Mouse (Mus musculus) hindbrain, embryonic 11.5 days (tissue): ENCODE results near the gene Kctd10. TPM values are rescaled to one million over a fixed set of nuclear protein-coding genes. Genes with fewer than 3 reads are reported as not detected.

Experiments
- ATAC-seq: fragments of 200-750 bp; cut with Nextera tagmentation; 2 replicates; pipeline ENCODE4 v1.8.0; 2017; ENCODE audit warnings: mild to moderate bottlenecking, moderate TSS enrichment, moderate library complexity; ENCODE audit not compliant: low FRiP score
- DNase-seq: peaks from one replicate; pipeline ENCODE4 v3.0.0-alpha.2; 2015; ENCODE audit warnings: low spot score
- H3K27ac ChIP-seq: fragments of 300-500 bp; sonication (generic); 2 replicates; pipeline ENCODE4 v1.5.1; 2014; ENCODE audit warnings: mild to moderate bottlenecking, low read depth, low read length
- H3K27me3 ChIP-seq: fragments of 300-500 bp; sonication (generic); 2 replicates; pipeline ENCODE4 v1.6.1; 2014; ENCODE audit warnings: mild to moderate bottlenecking, low read length, moderate library complexity, mixed read lengths; ENCODE audit not compliant: control insufficient read depth, insufficient read depth
- H3K36me3 ChIP-seq: fragments of 300-500 bp; sonication (generic); 2 replicates; pipeline ENCODE4 v1.6.1; 2014; ENCODE audit warnings: mild to moderate bottlenecking, low read length, moderate library complexity, mixed read lengths; ENCODE audit not compliant: control insufficient read depth, insufficient read depth
- H3K4me1 ChIP-seq: fragments of 300-500 bp; sonication (generic); replicated peaks from 2 replicates; pipeline ENCODE4 v1.6.1; 2014; ENCODE audit warnings: low read length, mixed read lengths; ENCODE audit not compliant: control insufficient read depth, insufficient read depth
- H3K4me2 ChIP-seq: fragments of 300-500 bp; sonication (generic); replicated peaks from 2 replicates; pipeline ENCODE4 v1.6.1; 2014; ENCODE audit warnings: mild to moderate bottlenecking, low read depth, low read length
- H3K4me3 ChIP-seq: fragments of 300-500 bp; sonication (generic); 2 replicates; pipeline ENCODE4 v1.5.1; 2014; ENCODE audit warnings: low read depth, low read length
- H3K9ac ChIP-seq: fragments of 300-500 bp; sonication (generic); 2 replicates; pipeline ENCODE4 v1.6.1; 2014; ENCODE audit warnings: low read depth, low read length
- H3K9me3 ChIP-seq: fragments of 300-500 bp; sonication (generic); 2 replicates; pipeline ENCODE4 v1.6.1; 2016; ENCODE audit warnings: low read length; ENCODE audit not compliant: control insufficient read depth
- WGBS: fragments of 180-500 bp; shearing (Covaris S2); extraction: QIAGEN DNeasy Blood & Tissue Kit; methylation state at CpG from one replicate; pipeline ENCODE4 v1.1.7; 2014; 5-methylcytosine and 5-hydroxymethylcytosine counted together
- polyA plus RNA-seq: library from polyadenylated mRNA; unstranded; fragments of >200 nt; fragmentation: Nextera tagmentation; extraction: Ambion mirVana; gene quantifications from 2 replicates; pipeline ENCODE4 v1.2.1, GENCODE M21; 2014

Gene Kctd10
- polyA plus RNA-seq, 1 experiment from 2014 or later, result 104 TPM

DNA sequence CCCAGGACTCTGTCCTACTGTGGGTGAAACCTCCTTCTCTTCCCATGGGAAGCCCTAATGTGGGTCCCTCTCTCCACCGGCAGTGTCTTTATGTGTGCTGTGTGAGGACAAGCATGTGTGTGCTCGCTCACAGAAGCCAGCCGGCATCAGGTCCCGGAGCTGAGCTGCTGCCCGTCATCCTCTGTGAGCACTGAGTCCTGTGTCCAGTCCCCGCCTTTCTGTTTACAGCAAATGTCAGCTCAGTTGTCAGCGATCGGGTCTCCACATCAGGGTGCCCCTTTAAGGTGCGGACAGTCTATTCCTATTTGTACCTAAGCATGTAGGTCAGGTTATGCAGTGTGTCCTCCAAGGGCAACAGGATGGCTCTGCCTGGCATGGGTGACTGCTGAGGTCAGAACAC is 6.7 kb downstream of the Kctd10 start:
- Histone ChIP-seq H3K9me3 (no peaks in the 10 kb centered on the region), H3K4me3 (no peak overlapping the region), H3K4me1 (no peaks in the 10 kb centered on the region; the same call in 1 of the 2 replicates), H3K27me3 (no peaks in the 10 kb centered on the region), H3K27ac (no peak overlapping the region), H3K4me2 (no peak overlapping the region), H3K9ac (no peak overlapping the region), H3K36me3 (peaks cover 14% of the 10 kb centered on the region; the same call in 1 of the 2 replicates)
- DNase-seq (no peak), ATAC-seq (no peak)
- WGBS, result 86% methylated on average over 9 of the region's 9 CpGs

DNA sequence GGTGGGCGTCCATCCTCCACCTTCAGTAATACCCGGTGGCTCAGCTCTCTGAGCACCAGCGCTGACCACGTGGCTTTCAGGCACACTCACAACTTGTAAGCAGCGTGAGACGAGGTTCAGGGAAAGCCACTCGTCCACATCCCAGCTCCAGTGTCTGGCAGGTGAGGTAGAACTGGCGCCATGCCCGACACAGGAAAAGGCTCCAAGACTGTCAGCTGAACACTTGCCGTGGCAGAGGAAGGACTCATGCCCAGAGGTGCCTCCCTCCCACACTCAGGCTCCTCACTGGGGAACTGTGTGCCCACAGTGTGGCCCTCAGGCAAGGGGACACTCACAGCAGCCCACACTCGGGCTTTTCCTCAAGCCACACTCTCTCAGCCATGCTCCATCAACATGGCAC is 7.1 kb downstream of the Kctd10 start:
- Histone ChIP-seq H3K27me3 (no peaks in the 10 kb centered on the region), H3K27ac (no peak overlapping the region; the same call in 1 of the 2 replicates), H3K4me2 (no peak overlapping the region), H3K9ac (no peak overlapping the region), H3K4me3 (no peak overlapping the region), H3K4me1 (no peaks in the 10 kb centered on the region; the same call in 1 of the 2 replicates), H3K9me3 (no peaks in the 10 kb centered on the region), H3K36me3 (peaks cover 14% of the 10 kb centered on the region; the same call in 1 of the 2 replicates)
- no peak for DNase-seq
- ATAC-seq, result no peak
- 80% methylated on average over 11 of the region's 11 CpGs for WGBS

DNA sequence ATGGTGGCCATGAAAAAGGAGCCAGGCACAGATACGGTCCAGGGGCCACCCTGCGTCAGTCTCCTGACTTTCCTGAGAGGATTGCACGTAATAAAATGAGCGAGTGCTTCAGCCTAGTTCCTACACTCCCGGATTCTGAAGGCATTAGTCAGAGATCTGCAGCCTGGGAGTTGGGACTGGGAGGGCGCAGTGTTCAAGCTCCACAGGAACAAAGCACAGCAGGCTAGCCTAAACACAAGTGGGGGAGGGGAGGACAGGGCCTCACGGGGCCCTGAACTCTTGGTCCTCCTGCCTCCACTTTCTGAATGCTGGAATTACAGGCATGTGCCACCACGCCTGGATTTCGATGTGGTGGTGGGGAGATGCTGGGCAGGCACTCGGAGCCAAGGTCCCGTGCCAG is 7.7 kb downstream of the Kctd10 start:
- peaks cover 14% of the 10 kb centered on the region; the same call in 1 of the 2 replicates for H3K36me3 ChIP-seq
- WGBS, result 41% methylated on average over 11 of the region's 11 CpGs
- no peak for ATAC-seq
- H3K27me3 ChIP-seq, result no peaks in the 10 kb centered on the region
- H3K27ac ChIP-seq, result no peak overlapping the region
- no peaks in the 10 kb centered on the region; the same call in 1 of the 2 replicates for H3K4me1 ChIP-seq
- no peak overlapping the region for H3K4me2 ChIP-seq
- H3K9ac ChIP-seq, result no peak overlapping the region
- no peak overlapping the region for H3K4me3 ChIP-seq
- no peaks in the 10 kb centered on the region for H3K9me3 ChIP-seq
- no peak for DNase-seq

DNA sequence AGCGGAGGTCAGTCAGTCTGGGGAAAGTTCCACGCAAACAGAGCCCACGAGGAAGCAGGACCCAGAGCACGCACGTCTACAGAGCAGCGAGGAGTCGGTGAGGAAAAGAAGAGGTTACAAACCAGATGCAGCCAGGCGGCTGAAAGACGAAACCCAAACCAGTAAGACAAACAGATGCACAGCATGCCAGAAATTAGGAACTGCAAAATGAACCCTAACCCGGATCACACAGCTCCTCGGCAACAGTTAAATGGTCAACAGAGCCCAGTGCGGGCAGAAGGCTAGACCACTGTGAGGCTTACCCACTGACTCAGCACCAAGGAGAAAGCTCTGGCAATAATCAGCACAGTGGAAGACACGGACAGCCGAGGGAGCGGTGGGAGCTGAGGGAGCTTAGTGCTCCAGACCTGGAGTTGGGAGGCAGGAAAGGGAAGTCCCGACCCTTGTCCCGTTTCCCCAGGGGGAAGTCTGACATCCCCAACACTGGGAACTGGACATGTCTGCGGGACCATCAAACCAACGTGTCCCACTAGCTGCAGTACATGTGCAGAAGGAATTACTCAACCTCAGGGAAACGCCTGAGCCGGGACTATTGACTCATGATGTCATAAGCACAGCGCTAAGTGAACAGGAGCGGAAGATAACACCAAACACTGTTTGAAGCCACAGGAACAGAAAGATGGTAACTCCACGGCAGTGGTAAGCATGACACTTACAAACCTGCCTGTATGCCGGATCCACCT is 8.4 kb downstream of the Kctd10 start:
- WGBS, result 71% methylated on average over 25 of the region's 25 CpGs
- Histone ChIP-seq H3K27me3 (no peaks in the 10 kb centered on the region), H3K36me3 (peaks cover 14% of the 10 kb centered on the region; the same call in 1 of the 2 replicates), H3K9ac (no peak overlapping the region), H3K9me3 (no peaks in the 10 kb centered on the region), H3K4me2 (no peak overlapping the region), H3K4me3 (no peak overlapping the region), H3K4me1 (no peaks in the 10 kb centered on the region), H3K27ac (no peak overlapping the region)
- ATAC-seq (no peak), DNase-seq (no peak)

DNA sequence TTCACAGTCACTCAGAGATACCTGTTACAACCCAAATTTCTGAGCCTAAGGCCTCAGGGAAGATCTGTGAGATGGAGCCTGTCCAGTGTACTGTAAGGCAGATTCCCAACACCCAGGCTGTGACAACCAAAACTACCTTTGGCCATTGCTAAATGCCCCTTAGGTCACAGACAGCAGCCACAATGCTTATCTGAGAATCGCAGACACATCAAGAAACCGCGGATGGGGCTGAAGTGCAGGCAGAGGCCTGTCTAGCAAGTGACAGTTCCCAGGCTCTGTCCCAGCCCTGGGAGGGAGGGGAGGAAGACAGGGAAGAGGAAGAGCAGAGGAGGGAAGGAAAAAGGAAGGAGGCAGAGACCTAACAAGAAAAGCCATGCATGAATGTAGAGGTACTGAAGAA is 9.0 kb downstream of the Kctd10 start:
- no peaks in the 10 kb centered on the region for H3K4me1 ChIP-seq
- DNase-seq (no peak), ATAC-seq (no peak)
- peaks cover 14% of the 10 kb centered on the region; the same call in 1 of the 2 replicates for H3K36me3 ChIP-seq
- WGBS, result 87% methylated on average over 3 of the region's 3 CpGs
- no peaks in the 10 kb centered on the region for H3K27me3 ChIP-seq
- H3K27ac ChIP-seq, result no peak overlapping the region
- no peak overlapping the region for H3K4me3 ChIP-seq
- no peaks in the 10 kb centered on the region for H3K9me3 ChIP-seq
- H3K4me2 ChIP-seq, result no peak overlapping the region
- no peak overlapping the region for H3K9ac ChIP-seq

DNA sequence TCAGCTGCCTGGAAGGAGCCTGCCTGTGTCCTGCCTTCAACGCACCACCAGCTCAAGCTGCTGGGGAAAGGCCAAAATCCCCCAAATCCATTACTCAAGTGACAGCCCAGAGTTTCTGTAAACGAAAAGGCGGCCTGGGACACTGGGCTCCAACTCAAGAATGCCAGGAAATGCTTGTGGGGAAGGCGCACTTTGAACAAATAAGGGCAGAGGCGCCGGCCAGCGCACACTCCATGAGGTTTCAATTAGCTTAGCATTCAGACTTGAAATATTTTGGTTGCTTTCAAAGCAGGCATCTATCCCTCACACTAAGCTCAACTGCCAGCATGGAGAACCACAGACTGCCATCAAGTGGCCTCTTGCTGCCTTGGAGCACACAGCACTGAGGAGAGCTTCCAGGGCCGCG is 9.9 kb downstream of the Kctd10 start:
- H3K4me2 ChIP-seq, result no peak overlapping the region
- 67% methylated on average over 9 of the region's 9 CpGs for WGBS
- no peak overlapping the region for H3K4me3 ChIP-seq
- H3K27ac ChIP-seq, result no peak overlapping the region; the same call in 1 of the 2 replicates
- H3K9me3 ChIP-seq, result no peaks in the 10 kb centered on the region
- ATAC-seq (no peak), DNase-seq (no peak)
- H3K27me3 ChIP-seq, result no peaks in the 10 kb centered on the region
- H3K4me1 ChIP-seq, result no peaks in the 10 kb centered on the region
- H3K36me3 ChIP-seq, result peaks cover 20% of the 10 kb centered on the region
- no peak overlapping the region for H3K9ac ChIP-seq

DNA sequence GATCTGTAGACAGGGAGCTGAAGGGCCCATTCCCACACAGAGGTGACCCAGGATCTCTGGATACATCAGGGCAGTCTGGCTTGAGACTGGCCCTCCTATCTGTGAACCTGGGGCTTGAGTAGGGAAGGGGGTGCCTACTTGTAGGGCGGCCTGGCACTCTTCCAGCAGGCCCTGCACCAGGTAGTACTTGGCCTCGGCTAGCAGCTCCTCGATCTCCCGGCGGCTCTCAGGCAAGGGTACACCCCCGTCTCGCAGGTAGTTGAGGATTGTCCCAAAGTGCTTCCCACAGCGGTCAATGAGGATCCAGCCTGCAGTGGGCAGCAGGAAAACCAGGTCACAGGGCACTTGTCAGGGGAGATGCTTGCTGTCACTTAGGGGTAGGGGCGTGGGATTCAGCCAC is 10.4 kb downstream of the Kctd10 start:
- Histone ChIP-seq H3K4me1 (no peaks in the 10 kb centered on the region), H3K4me2 (no peak overlapping the region), H3K9me3 (no peaks in the 10 kb centered on the region), H3K9ac (no peak overlapping the region), H3K27ac (peak overlapping the region; percentile 36), H3K27me3 (no peaks in the 10 kb centered on the region), H3K36me3 (peaks cover 18% of the 10 kb centered on the region), H3K4me3 (no peak overlapping the region)
- DNase-seq (no peak), ATAC-seq (no peak)
- 80% methylated on average over 9 of the region's 9 CpGs for WGBS

DNA sequence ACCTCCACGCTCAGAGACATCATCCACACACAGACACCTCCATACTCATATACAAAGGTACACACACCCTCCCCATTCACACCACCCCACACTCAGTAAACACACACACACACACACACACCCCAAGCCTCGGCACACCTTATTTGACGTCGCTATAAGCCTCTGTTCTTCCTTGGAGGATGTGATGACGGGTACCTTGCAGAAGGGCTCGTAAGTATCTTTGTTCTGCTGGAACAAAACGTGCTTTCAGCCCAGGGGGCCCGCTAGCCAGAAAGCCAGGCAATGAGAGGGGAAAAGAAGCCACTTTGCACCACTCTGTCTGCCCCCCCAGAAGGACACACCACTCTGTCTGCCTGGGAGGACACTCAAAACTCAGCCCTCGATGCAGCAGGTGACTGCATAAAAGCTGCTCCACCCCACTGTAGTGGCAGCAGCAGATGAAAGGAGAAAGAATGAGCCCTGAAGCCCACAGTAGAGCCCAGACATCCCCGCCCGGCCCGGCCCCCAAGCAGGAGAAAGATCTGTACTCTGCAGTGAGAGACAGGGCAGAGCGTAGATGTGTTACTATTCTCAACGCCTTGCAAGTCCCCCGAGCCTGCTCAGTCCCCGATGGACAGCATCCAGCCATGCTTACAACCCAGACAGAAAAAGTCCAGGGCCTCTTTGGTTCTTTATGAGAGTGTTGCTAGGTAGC is 11.4 kb downstream of the Kctd10 start:
- Histone ChIP-seq H3K36me3 (peaks cover 21% of the 10 kb centered on the region), H3K27me3 (no peaks in the 10 kb centered on the region), H3K4me3 (no peak overlapping the region), H3K4me1 (no peaks in the 10 kb centered on the region), H3K9me3 (no peaks in the 10 kb centered on the region), H3K4me2 (no peak overlapping the region), H3K27ac (no peak overlapping the region), H3K9ac (no peak overlapping the region)
- ATAC-seq, result no peak
- 88% methylated on average over 16 of the region's 16 CpGs for WGBS
- DNase-seq, result no peak

DNA sequence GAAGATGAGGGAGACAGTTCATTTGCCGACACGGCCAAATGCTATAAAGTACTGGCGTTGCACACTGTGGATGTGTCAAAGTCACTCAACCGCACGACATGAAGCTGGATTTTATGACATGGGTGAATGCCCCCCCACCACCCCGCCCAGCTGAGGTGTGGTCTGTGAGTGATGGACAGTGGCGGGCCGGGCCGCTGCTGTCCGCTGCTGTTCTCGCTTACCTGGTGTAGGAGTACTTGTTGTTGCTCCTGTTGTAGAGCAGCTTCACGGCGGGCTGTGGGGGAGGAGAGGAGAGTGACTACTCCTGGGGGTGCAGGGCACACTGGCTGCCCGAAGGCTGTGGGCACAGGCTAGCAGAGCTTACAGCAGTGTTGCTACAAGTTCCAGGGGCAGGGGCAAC is 12.2 kb downstream of the Kctd10 start:
- Histone ChIP-seq H3K9ac (no peak overlapping the region), H3K27ac (no peak overlapping the region), H3K4me3 (no peak overlapping the region), H3K4me2 (no peak overlapping the region), H3K9me3 (no peaks in the 10 kb centered on the region), H3K27me3 (no peaks in the 10 kb centered on the region), H3K36me3 (peaks cover 18% of the 10 kb centered on the region), H3K4me1 (no peaks in the 10 kb centered on the region)
- ATAC-seq, result no peak
- WGBS, result 94% methylated on average over 12 of the region's 14 CpGs
- no peak for DNase-seq
